ENCODE assay signal across 9 mouse cellular contexts in genomic region chr1:87574353-87574752, GRCm38 (mm10). TPM values are rescaled to one million over a fixed set of nuclear protein-coding genes. Genes with fewer than 3 reads are reported as not detected.
DNase-seq lines count a peak whose midpoint lies in the region; ATAC-seq lines count a peak whose summit lies in the region.
"Had no signal": no experiment of that assay in that cellular context is flagged by ENCODE, and none has a peak within 500 bp of the region (broad histone marks: within the 10 kb centered on the region; RNA-seq: fewer than 3 reads in every experiment).

No protein-coding gene starts in this region.

- WGBS in lung, embryonic 15.5 days, result 48% methylated on average over 6 of the region's 6 CpGs
- WGBS in stomach, embryonic 14.5 days, result 42% methylated on average over 6 of the region's 6 CpGs

- peak; percentile 40 for ATAC-seq in lung, embryonic 15.5 days (ENCODE audit: borderline replicate concordance, extremely low read depth, low FRiP score, low TSS enrichment)
- no peak for ATAC-seq in stomach, embryonic 14.5 days (ENCODE audit: insufficient number of reproducible peaks, insufficient read depth, low FRiP score, low read depth)

- peak overlapping the region; percentile 25; the same call in 1 of the 2 replicates for H3K4me2 ChIP-seq in lung, embryonic 15.5 days
- no peak overlapping the region for H3K4me2 ChIP-seq in stomach, embryonic 14.5 days (replicated peaks; ENCODE audit: low read depth, low read length)
- H3K4me2 ChIP-seq: heart, embryonic 13.5 days had no signal

- DNase-seq in cerebellum, postnatal 14 days, result peak; percentile 20 to 23
- DNase-seq in cerebellum, adult 8-10 months, result no peak
- no peak for DNase-seq in lung, postnatal 10 days
- peak; percentile 32 for DNase-seq in layer of hippocampus, adult 9-11 months
- DNase-seq in Muller cell, postnatal 12 days (ENCODE audit: inconsistent ontology term), result no peak
- DNase-seq in spleen, postnatal 14 days (ENCODE audit: low spot score in 2 of 2), result no peak

- H3K9me3 ChIP-seq in lung, embryonic 15.5 days, result no peaks in the 10 kb centered on the region
- H3K9me3 ChIP-seq in stomach, embryonic 14.5 days (ENCODE audit: control insufficient read depth, low read depth, low read length), result no peaks in the 10 kb centered on the region
- H3K9me3 ChIP-seq: heart, embryonic 13.5 days had no signal

- H3K27ac ChIP-seq in lung, embryonic 15.5 days, result peak overlapping the region; percentile 89
- peak overlapping the region; percentile 34; the same call in 1 of the 2 replicates for H3K27ac ChIP-seq in stomach, embryonic 14.5 days (ENCODE audit: low read length)
- H3K27ac ChIP-seq: heart, embryonic 13.5 days had no signal

- peaks cover 27% of the 10 kb centered on the region for H3K4me1 ChIP-seq in lung, embryonic 15.5 days
- no peaks in the 10 kb centered on the region for H3K4me1 ChIP-seq in stomach, embryonic 14.5 days (ENCODE audit: control insufficient read depth, insufficient read depth, low read length)

- no peaks in the 10 kb centered on the region for H3K27me3 ChIP-seq in lung, embryonic 15.5 days
- H3K27me3 ChIP-seq in stomach, embryonic 14.5 days (ENCODE audit: control insufficient read depth, insufficient read depth, low read length), result no peaks in the 10 kb centered on the region
- H3K27me3 ChIP-seq: heart, embryonic 13.5 days had no signal

- no peak overlapping the region for H3K9ac ChIP-seq in lung, embryonic 15.5 days
- no peak overlapping the region for H3K9ac ChIP-seq in stomach, embryonic 14.5 days (replicated peaks; ENCODE audit: low read depth, low read length)
- H3K9ac ChIP-seq: heart, embryonic 13.5 days had no signal

- H3K4me3 ChIP-seq in lung, embryonic 15.5 days, result no peak overlapping the region
- no peak overlapping the region for H3K4me3 ChIP-seq in stomach, embryonic 14.5 days (ENCODE audit: low read depth, low read length)
- H3K4me3 ChIP-seq: heart, embryonic 13.5 days had no signal

- no peaks in the 10 kb centered on the region for H3K36me3 ChIP-seq in lung, embryonic 15.5 days
- H3K36me3 ChIP-seq in stomach, embryonic 14.5 days (ENCODE audit: control insufficient read depth, insufficient read depth, low read length), result no peaks in the 10 kb centered on the region
- H3K36me3 ChIP-seq: heart, embryonic 13.5 days had no signal

RNA-seq across cellular contexts. Expression of gene Ngef, which starts 0.7 kb away (rescaled TPM):
- 3.6 and 3.8 TPM in 2 replicates for polyA plus RNA-seq in lung, embryonic 15.5 days (2015; fragmentation: Nextera tagmentation; extraction: Ambion mirVana)
- polyA plus RNA-seq in stomach, embryonic 14.5 days (2014; fragmentation: Nextera tagmentation; extraction: Ambion mirVana), result 7.4 and 8.9 TPM in 2 replicates

RNA-seq across cellular contexts. Expression of gene Inpp5d, which starts 45.8 kb away (rescaled TPM):
- polyA plus RNA-seq in lung, embryonic 15.5 days (2015; fragmentation: Nextera tagmentation; extraction: Ambion mirVana), result 8.7 and 11.8 TPM in 2 replicates
- polyA plus RNA-seq in stomach, embryonic 14.5 days (2014; fragmentation: Nextera tagmentation; extraction: Ambion mirVana), result 5.3 and 6.2 TPM in 2 replicates

Comparison
In these comparisons a context has a peak if more than half of its experiments do, and no peak if none do; other contexts are left out.
1. DNase-seq: peak in cerebellum, postnatal 14 days (2 of 2) and layer of hippocampus, adult 9-11 months (single experiment); none in cerebellum, adult 8-10 months (single experiment), lung, postnatal 10 days (single experiment), Muller cell, postnatal 12 days (single experiment) and spleen, postnatal 14 days (0 of 2).